Mouse (Mus musculus): ENCODE measurements around the gene Fdxr. TPM values are rescaled to one million over a fixed set of nuclear protein-coding genes. Genes with fewer than 3 reads are reported as not detected.
A peak's percentile ranks its signal among the peaks of the same experiment; 100 is the strongest.

The Fdxr gene
- total RNA-seq, 2 experiments from 2014 or later: 19.0 to 19.9 TPM

DNA sequence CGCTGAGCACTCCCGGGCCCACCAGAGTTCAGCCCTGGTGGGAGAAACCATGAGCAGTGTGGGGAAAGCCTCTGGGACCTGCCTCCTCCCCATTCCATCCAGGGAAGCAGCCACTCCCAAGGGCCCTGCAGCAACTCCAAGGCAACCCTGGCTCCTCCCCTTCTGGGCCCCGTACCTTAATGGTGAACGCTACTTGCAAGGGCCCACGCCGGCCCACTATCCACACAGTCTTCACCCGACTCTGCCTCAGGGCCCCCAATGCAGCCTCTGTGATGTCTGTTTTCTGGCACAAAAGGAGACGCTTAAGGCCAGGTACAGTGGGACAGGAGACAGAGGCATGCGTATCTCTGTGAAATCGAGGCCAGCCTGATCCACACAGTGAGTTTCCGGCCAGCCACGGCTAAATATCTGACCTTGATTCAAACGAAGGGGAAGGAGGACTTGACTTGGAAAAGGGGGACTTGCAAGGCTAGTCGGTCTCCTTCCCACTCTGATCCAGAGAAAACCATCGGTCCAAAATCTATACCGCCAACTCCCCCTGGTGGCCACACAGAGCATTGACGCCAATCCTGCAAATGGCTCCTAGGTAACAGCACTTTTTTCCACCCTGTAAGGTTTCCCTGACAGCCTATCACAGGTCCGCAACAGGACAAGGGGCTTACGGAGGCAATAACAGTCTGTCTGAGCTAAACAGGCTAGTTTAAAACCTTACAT is 6.5 kb downstream of the Fdxr start:
- DNase-seq (ENCODE audit: low spot score in 2 of 2): peak; percentile 69 to 91

DNA sequence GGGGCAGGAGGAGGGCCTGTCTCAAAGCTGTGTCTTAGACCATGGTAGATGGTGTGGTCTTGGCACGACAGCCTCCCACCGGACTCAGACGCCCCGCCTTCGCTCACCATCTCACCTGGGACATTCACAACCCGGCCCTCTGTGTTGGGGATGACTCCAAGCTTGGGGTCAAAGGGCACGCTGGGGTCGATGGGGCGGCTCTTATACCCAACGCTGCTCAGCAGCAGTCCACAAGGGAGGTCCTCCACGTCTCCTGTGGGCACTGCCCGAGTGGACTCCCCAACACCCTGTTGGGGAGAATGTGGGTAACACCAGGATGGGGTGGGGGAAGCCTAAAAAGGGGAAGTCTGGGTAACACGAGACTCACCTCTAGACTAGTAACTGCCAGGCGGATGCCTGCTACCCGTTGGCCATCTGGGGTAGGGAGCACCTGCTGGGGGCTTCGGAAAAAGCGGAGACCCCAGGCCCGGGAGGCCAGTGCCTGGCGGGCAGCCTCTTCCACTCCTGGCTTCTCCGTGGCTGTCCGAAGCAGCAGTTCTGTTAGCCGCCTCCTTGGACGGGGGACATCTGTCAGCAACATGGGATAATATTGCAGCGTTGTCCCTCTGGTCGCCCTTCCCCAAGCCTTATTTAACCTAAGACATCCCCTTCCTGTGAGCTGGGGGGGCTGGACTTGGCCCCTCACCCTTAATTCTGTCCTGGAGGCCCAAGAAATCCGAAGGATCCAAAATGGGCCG is 7.4 kb downstream of the Fdxr start:
- DNase-seq (ENCODE audit: low spot score in 2 of 2): no peak

DNA sequence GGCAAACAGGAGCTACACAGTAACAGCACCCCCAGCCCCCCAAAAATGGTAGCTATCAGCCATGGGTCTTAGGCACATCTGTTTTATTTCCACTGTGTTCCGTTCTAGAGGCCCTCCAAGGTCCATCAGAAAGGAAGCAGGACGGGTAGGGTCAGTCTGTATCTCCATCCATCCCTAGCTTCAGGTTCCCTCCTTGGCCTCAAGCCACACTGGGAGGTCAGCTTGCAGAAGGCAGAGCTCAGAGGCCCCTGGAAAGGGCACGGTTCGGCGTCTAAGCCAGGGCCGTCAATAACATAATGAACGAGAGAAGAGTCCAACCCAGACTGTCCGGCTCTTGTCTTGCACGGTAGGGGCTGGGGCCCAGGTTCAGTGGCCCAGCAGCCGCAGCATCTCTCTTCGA is 8.9 kb downstream of the Fdxr start:
- no peak for DNase-seq (ENCODE audit: low spot score in 2 of 2)

DNA sequence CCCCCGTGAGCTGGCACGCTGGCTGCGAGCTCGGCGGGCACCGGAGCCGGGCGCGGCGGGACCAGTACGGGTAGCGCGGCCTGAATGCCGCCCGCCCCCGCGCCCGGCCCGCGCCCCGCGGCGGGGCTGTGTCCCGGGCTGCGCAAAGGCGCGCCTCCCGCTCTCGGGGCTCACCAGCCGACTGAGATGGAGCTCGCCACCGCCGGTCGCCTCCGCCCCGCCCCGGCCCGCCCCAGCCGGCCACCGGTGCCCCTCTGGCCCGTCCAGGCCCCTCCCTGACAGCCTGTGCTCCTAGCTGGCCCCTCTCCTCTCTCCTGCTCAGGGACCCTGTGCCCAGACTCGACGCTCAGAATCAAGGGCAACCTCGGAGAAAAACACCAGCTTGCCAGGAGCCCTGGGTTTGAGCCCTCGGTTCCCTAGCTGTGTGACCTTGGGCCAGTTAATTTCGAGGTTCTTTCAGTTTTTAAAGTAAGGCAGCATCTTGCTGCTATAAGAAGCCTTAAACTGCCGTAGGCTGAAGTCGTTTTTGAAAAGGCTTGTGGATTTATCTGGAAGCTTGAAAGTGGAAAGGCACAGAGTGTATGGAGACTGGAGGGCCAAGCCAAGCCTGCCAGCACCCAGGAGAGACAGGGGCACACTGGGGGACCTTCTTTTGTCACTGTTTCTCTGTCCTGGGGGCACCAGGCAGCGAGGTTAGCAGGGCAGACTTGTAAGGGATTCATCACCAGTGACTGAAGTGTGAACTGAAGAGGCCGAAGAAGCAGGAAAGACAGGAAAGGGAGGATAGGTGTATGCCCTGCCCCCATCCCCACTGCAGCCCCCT is 9.6 kb downstream of the Fdxr start, which contains the start of gene Grin2c:
Grin2c (minus strand) TSS at position 183 of the 823 bp plus-strand sequence.
- no peak for DNase-seq (ENCODE audit: low spot score in 2 of 2)

DNA sequence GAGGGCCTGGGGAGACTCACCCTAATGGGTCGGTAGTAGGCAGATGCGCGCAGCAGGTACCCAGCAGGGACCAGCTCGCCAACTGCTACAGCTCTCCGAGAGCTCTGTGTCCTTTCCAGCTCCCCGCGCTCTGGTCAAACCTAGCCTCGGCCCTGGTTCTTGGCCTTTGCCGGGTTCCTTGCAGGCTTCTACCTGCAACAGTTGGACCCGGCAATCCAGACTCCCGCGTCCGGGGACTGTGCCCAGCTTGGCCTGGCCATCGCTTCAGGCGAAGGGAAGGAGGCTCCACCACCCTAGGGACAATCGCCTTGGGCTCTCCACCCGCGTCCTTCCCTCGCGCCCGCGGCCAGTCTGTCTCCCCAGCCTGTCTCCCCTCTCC is 10.5 kb downstream of the Fdxr start:
- DNase-seq (ENCODE audit: low spot score in 2 of 2): no peak

DNA sequence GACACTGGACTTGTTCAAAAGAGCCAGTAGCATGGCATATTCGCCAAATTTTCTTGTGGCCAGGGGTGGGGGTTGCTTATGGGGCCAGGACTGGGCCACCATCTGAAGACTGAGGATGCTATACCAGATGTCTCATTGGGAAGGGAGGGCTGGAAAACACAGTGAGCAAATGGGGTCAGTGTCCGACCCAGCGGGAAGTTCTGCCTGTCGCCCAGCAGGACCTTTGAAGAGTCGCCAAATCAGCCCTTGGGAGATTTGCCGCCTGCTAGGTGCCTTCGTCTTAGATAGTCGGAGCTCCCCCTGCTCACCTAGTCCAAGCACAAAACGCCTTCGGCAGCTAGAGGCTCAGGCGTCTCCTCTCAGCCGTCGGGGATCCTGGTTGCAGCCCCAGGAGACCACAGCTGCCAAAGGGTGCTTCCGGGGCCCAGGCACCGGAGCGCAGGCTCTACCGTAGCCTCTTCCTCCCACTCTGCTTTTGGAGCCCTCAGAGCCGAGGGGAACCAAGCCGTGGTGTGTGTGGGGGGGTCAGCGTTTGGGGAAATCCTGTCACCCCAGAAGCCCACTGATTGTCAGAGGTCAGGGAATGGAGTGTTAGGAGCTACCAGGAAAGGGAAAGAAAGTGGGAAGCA is 11.0 kb downstream of the Fdxr start:
- no peak for DNase-seq (ENCODE audit: low spot score in 2 of 2)

DNA sequence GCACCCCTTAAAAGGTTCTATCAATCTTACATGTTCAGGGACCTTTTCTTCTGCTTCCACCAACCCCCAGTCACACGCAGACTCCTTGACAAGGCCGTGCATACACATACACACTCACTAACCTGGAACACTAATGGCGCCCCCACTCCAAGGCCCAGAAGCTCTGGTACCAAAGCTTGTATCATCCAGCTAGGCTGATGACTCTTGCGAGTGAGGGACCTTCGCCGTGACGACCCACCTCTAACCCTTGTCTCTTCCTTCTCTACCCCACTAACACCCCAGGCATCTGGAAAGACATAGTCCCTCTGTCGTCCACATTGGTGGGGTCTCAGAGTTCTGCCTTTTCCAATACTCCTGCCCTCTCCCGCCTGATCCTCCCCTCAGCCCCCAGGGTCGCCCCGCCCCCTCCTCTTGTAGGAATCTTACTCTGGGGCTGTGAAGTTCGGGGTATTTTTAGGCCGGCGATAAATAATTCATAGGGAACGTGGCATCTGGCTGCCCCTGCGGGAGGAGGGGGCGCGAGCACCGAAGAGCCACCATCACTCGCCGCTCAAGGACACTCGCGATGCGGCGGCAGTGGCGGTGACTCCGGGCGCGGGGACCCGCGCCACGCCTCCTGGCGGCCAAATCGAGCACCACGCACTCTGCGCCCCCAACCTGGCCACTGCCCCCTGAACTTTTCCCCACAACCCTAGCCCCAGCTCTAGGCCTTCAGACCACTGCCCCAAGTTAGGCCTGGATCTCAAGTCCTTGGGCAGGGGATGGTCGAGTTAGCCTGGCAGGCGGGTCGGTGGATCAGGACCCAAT is 11.8 kb downstream of the Fdxr start:
- no peak for DNase-seq (ENCODE audit: low spot score in 2 of 2)

DNA sequence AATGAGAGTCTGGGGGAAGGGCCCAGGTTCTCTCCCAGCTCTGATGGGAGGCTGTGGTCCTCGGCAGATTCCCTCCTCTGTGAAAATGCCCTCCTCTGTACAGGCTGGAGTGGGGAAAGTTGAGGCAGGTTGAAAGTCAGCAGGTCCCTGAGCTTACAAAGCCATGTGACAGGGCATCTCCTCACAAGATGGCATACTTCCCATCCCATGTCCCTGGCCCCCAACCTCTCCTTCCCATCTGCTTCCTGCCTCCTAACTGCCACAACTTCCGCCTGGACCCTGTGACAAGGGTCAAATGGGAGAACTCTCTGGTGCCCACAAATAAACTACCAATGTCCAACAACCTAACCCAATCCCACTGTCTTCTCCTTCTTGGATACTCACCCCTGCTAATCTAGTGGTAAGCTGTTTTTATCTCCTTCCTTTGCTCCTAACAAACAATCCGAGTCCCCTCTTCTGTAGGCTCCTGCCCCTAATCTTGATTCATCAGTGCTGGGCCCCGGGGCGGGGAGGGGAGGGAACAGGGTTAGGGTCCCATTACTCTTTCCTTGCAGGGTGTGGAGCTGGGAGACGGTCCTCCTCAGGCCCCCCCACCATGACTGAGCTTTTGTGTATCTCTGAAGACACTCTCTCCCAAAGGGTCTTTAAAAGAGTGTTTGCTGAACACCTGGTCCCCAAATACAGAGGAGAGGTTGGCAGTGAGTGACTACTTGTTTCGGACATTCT is 12.6 kb downstream of the Fdxr start:
- no peak for DNase-seq (ENCODE audit: low spot score in 2 of 2)

DNA sequence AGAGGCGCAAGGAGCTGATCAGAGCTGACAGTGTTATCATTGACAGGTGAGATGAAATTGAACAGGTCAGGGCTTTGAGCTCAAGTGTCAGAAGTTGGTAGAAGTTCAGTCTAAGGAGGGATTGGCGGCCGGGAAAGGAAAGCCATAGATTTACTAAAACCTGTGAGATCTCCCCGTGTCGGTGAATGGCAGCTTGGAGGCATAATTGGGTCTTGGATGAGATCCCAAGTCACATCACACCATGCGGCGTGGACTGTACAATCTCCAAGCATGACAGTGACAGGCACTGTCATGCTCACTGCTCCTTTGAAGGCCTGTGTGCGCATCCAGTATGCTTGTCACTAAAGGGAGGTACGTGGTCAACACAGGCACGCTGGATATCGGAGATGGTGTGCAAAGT is 13.9 kb downstream of the Fdxr start:
- no peak for DNase-seq (ENCODE audit: low spot score in 2 of 2)

DNA sequence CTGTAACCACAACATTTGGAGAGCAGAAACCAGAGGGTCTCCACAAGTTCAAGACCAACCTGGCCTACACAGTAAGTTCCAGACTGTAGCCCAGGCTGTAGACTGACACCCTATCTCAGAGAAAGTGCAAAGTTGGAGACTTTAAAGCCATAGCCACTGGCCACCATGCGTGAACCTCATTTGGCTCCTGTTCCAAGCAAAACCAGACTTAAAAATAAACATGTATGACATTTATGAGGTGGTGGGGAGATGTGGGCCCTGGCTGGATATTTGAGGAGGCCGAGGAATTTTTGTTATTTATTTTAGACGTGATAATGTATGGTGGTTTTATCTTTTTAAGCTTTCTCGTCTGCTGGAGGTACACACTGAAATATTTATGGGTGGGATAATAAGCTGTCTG is 17.7 kb downstream of the Fdxr start:
- DNase-seq (ENCODE audit: low spot score in 2 of 2): no peak

DNA sequence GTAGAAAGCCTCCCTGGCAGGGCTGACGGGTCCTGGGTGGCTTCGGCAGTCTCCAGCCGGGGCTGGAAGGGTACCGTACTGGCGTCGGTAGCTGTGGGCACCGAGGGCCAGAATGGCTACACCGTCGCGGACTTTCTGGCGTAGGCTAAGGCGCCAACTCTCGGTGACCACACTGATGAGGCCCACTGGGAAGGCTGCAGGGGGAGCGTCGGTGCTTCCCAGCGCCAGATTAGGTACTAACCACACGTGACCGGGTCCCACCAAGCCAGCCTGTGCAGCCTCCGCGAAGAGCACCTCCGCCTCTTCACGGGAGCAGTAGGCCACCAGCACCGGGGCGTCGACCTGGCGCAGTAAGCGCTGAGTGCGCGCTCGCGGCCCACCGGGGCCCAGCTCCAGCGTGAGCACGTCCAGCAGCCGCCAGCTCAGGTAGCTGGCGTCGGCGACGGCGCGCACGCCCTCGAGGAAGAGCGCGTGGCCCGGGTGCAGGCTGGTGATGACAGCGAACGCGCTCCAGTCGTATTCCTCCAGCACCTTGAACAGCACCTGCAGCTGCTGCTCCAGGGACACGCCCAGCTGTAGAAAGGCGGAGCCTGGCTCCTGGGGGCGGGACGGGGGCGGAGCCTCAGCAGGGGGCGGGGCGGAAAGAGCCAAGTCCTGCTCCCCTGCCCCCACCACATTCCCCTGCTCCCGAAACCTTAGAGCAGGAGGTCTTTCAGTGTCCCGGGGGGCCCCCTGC is 18.9 kb downstream of the Fdxr start:
- no peak for DNase-seq (ENCODE audit: low spot score in 2 of 2)

DNA sequence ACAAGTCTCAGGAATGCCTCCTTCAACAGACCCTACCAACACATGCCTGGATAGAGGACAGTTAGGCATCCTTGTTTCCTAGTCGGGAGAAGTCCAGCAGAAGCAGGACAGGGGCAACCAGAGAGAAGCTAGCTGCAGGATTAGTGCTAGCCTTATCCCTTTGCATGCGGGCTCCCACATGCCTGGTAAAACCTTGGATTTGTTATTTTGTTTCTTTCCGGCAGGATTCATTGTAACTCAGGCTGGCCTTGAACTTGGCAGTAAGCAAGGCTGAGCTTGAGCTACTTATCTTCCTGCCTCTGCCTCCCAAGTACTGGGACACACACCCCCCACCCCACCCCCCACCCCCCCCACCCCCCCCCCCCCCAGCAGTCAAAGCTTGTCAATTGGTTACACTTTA is 25.6 kb downstream of the Fdxr start:
- DNase-seq (ENCODE audit: low spot score in 2 of 2): no peak

DNA sequence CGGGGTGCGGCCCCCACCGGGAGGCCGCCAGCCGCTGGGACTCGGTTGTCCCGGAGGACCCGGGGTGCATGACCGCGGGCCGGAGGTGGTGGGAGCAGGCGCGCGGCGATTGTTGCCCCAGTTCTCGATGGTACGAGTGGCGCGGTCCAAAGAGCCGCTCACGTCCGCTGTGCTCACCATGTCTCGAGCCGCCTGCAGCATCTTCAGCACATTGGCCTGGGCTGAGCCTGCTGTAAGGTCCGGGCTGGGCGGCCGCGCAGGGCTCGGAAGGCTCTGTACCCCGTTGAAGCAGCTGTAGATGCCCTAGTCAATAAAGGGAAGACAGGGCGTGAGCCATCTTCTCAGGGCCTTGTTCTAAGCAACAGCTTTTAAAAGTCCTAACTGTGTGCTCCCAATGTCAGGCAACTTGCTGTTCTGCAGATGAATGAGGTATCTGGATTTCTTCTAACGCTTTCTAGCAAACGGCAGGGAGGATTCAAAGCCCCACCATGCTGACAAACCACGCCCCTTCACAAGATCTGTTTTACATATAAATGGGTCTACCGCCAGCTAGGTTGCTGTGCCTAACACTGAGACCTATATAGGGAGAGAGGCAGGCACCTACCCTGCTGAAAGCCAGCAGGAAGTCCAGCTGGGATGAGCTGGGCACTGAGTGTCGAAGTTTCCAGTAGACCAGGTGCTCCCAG is 26.3 kb downstream of the Fdxr start:
- DNase-seq (ENCODE audit: low spot score in 2 of 2): no peak

DNA sequence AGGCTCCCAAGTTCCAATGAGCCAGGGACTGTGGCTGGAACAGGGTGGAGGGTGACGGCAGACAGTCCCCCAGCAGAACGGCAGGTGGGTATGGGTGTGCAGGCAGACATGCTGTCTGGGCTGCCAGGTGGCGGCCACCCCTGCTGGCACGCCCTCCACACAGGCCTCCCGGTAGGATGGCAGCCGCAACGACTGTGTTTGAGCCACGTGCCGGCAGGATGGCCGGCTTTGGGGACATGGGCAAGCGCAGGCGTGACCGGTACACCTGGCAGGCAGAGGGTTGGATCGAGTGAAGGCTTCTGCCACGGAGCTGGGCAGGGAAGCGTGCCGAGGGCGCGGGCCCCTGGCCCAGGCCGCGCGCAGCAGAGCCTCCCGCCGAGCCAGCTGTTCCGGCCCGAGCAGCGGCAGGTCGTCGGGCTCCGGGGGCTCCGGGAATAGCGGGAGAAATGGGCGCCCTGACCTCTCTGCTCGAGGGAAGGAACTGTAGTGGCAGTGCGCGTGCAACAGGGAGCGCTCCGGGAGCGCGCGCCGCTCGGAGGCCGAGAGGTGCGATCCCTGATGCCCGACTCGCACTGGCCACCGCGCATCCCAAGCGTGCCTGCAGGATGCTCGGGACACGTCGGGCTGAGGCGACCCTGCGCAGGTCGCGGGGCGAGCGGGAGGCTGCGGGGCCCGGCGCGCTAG is 27.0 kb downstream of the Fdxr start:
- no peak for DNase-seq (ENCODE audit: low spot score in 2 of 2)

DNA sequence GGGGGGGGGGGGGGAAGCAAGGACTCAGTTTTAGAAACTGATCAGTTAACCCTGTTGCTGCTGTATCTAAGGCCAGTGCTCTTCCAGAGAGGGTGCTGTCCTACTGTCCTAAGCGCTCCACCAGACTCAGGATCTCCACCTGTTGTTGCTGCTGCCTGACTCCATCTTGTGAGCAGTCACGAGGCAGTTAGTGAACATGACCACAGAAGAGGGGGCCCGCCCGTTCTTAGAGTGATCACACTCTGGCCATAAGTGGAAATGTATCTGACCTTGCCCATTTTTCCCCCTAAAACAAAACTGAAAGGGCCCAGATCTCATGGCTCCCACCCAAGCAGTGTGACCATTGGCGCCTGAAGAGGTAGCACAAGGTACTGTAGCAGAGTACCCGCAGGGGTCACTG is 28.9 kb downstream of the Fdxr start:
- DNase-seq (ENCODE audit: low spot score in 2 of 2): no peak

DNA sequence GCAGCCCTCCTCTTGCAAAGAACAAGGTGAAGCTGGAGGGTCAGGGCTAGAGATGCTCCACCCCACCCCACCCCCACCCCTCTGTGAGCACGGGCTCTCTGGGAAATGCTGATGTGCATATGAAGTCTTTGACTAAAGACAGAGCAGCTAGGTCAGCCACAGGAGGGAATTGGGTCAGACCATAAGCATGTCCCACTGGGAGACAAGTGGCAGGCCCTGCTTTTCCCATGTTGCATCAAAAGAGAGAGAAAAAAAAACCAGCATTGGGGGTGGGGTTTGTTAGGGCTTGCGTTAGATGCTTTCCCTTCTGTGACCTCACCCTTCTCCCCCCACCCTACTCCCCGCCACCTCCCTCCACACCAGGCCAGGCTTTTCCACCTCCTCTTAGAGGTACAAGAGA is 29.6 kb downstream of the Fdxr start:
- DNase-seq (ENCODE audit: low spot score in 2 of 2): no peak

DNA sequence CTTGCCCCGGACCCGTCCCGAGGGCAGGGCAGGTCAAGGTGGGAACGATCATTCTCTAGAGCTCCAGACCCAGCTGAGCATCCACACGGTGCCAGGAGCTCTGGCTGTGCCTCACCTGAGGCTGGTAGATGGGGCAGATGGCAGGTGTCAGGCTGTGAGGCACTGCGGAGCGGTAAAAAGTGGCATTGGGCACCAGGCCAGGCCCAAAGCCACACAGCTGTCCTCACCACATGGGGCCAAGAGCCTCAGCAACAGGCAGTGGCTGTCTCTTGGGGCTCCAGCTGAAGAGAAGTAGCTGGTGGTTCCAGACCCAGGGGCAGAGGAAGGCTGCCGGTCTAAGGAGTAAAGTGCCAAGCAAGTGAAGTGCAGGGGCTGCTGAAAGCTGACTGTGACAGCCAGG is 30.5 kb downstream of the Fdxr start:
- no peak for DNase-seq (ENCODE audit: low spot score in 2 of 2)

DNA sequence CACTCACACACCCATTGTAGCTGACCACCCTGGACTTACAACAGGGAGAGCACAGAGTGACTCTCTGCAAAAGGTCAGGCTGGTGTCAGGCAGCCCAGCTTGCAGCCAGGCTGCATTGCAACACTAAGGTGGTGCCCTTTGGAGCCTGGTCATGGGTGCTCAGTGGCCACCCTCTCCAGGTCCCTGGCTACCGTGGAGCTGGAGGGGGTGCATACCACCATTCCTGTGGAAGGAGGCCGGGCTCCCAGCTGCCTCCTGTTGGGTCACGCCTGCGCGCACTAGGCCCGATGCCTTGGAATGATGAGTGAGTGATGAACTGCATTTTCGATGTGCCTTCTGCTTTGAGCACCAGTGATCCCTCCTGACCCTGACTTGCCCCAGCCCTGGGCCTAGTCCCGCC is 32.0 kb downstream of the Fdxr start:
- no peak for DNase-seq (ENCODE audit: low spot score in 2 of 2)
